Mouse (Mus musculus) CD4-positive, CD25-positive, alpha-beta regulatory T cell, adult 2 months (primary cell): Measurements from ENCODE around the gene Rnf135.
"Not testable (repeated sequence)": the region's sequence is repeated elsewhere in the genome, so short reads cannot be mapped to it uniquely, and the experiment has no call there.

Experiments used
- DNase-seq: peaks from one replicate; pipeline ENCODE4 v3.0.0-alpha.2; 2012; ENCODE audit warnings: low read depth, low spot score

The Rnf135 gene

DNA sequence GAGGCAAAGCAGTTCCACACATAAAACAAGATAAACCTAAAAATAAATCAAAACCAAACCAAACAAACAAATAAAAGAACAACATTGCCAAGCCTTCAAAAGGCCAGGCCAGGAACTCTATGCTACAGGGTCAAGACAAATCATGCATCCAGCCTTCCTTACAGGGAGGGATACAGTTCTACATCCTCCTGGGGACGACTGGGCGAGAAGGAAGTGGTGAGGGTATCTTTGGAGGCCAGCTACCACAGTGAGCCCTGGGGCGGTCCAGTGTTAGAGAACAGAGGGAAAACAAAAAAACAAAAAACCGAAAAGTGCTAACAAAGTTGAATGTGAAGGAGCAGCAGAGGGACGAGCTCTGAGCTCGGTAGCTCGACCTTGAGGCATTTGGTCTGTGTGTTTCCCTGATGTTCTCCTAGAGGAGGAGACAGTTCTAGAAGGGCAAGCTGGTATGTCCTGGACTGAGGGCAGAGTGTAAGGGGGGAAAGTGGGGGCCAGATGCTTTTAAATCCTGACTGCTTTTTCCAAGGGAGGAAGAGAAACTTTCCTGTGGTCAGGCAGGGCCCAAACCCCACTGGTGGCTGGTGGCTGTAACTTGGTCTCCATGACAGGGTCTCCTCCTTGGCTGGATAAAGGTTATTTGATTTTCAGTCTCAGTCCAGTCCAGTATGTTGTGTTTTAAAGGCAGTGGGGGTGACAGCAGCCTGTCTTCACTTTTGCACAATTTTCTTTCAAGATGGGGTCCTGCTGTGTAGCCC is 20.1 kb upstream of the Rnf135 start:
- DNase-seq: no peak

DNA sequence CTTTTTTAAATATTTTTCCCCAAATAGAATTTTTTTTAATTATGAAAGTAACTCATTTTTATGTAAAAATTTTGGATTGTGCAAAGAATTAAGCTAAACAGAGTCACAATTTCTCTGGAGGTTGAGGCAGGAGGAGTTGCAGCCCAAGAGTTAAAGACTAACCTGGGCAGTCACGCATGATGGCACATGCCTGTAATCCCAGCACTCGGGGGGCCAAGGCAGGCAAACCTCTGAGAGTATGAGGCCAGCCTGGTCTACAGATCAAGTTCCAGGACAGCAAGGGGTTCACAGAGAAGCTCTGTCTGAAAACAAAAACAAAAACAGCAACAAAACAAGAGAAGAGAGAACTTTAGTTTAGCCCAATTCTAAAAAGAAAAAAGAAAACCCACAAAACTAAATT is 19.4 kb upstream of the Rnf135 start:
- DNase-seq: no peak

DNA sequence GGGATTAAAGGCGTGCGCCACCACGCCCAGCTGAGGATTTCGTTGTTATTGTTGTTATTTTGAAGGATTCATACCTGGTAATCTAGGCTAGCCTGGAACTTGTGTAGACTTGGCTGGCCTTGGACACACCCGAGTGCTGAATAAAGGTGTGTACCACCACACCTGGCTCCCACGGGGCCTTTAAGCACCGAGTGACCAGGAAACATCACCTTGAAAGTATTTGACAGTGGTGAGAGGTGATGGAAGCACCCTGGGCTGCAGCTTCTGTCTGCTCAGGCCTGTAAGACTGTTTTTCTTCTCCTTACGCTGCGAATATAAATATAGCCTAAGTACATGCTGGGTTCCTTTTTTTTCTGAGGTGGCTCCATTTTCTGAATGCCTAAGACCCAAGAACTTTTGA is 15.5 kb upstream of the Rnf135 start:
- no peak for DNase-seq

DNA sequence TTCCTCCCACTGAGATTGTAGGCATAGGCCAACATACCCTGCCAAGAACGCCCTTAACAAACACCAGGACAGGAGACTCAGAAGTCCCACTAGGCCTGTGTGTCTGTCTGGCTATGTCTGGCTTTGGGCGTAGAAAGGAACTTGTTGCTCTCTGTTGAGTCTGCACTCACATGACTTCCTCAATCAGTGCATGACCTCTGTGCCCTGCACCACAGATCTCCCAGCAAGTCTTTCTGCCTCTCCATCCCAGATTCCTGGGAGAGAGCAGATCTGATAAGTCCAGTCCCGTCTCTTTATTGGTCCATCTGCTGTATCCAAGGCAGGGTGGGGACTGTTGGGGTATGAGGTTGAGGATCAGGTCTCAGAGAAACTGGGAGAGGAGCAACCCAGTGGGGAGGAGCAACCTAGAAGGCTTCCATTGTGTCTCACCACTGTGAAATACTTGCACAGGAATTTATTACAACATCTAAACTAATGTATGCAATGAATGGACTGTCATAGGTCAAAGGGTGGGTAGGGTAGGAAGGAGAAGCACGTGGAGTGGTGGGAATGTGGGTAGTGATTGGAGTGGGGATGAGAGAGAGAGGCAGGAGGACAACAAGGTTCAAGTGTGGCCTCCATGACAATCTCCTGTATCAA is 14.9 kb upstream of the Rnf135 start:
- no peak for DNase-seq

DNA sequence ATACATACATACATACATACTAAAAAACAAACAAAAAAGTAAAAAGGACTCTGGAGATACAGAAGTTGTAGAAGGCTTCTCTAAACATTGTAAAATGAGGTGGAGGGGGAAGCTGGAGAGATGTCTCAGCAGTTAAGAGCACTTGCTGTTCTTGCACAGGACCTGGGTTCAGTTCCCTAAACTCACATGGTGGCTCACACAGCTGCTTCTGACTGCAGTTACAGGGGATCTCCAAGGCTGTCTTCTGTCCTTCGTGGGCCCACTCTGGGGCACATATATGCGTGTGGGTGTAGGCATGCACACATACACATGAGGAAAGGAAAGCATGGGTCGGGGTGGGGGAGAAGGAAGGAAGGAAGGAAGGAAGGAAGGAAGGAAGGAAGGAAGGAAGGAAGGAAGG is 14.0 kb upstream of the Rnf135 start:
- DNase-seq: no peak

DNA sequence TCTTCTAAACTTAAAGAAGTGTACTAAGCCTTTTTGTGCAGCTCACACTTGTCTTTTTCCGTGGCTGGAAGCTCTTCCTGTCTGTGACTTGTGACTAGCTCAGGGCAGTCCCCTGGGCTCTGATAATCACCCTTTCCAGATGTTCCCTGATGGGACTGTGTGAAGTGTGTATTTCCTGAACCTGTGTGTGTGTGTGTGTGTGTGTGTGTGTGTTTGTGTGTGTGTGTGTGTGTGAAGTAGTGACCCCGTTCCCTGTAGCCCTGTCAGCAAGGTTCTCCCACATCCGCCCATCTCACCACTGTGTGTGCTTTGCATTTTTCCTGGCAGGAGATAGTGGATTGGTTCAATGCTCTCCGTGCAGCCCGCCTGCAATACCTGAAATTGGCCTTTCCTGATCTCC is 13.3 kb upstream of the Rnf135 start:
- no peak for DNase-seq

DNA sequence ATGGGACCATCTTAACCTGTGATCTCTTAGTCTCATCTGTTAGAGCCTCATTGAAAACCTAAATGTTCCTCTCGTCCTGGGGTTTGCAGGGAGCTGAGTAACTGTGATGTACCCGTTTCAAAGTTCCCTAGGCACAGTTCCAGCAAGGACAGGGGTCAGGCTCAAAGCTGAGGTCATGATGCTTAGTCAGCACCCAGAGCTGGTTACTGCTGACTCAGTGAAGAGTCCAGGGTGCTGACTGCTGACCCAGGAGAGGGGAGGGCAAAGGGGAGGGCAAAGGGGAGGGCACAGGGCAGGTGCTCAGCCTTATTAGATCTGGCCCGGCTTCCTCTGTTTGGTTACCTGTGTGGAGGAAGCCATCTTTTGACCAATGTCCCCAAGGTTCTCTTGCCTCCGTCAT is 11.8 kb upstream of the Rnf135 start:
- DNase-seq: no peak

DNA sequence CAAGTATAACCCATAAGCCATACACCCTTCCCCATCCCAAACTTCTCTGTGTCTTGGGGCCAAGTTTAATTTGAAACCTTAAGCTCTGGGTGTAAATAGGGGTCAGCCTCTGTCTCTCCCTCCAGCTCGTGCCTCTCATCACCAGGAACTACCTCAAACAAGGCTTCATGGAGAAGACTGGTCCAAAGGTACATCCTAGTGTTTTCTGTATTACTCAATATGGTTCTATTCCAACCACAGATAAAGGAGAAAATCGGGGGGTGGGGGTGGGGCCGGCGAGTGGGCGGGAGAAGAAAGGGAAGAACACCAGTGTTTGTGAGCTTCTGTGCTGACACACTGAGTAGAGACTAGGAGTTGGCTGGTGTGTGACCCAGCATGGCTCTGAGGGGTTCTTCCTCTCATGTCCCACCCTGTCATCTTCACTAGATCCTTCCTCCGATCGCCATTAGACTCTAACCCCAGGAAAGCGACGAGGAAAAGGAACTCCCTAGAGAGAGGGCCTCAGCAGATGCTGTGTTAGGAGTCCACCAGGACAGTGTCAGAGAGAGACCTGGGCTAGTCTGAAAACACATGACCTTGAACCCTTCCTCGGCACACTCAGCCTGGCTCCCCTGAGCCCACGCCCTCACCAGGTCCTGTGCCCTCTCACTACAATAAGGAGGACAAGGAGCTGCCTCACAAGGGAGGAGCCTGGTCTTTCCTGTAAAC is 9.5 kb upstream of the Rnf135 start:
- DNase-seq: no peak

DNA sequence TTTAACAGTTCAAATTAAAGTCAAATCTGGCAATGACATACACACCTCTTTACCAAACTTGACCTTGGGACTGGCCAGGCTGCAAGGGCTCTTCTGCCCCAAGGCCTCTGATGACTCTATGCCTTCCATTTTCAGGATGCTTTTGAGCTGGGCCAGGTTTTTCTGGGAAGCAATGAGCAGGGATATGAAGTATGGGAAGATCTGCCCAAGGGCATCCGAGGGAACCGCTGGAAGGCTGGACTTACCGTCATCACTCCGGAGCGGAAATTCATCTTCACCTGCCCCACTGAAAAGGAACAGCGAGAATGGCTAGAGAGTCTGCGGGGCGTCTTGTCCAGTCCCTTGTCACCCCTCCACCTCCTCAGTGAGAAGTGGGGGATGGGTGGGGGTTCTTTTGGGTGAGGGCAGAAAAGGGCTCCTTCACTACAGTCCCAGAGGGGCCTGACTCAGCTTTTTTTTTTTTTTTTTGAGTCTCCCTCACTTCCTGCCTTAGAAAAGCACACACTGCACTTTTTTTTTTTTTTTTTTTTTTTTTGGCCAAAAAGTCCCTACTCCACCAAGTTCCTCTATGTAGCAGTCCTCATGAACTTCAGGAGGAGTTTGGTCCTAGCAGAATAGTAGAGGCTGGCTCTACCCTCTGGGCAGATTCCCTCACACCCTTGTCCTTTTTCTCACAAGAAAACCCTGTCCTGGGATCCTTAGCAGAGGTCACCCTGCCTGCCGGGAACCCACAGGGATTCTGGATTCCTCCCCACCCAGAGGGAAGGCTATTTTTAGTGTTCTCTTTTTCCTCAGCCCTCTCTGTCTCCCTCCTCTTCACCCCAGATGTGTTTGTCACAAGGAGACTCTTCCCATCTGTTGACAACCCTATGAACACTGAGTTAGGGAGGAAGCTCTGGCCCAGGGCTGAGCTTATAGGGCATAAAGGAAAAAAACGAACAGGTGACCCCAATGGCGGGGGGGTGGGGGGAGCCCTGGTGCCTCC is 6.4 kb upstream of the Rnf135 start:
- no peak for DNase-seq

DNA sequence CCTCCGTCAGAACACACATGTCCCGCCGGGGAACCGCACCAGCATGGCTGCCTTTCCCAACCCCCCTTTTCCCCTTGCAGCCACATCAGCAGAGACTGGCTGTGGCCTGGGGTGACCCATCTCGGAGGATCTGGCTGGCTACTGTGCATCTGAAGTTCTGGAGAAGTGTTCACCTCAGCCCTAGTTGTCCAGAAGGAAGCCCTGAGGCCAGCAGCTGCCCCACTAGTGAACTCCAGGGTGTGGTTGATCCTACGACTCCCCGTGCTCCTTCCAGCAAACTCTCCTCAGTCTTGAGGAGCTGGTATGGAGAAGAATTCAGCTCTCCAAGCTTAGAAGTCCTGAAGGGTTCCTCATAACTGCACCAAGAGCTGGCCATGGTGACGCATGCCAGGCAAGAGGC is 5.3 kb upstream of the Rnf135 start:
- DNase-seq: no peak

DNA sequence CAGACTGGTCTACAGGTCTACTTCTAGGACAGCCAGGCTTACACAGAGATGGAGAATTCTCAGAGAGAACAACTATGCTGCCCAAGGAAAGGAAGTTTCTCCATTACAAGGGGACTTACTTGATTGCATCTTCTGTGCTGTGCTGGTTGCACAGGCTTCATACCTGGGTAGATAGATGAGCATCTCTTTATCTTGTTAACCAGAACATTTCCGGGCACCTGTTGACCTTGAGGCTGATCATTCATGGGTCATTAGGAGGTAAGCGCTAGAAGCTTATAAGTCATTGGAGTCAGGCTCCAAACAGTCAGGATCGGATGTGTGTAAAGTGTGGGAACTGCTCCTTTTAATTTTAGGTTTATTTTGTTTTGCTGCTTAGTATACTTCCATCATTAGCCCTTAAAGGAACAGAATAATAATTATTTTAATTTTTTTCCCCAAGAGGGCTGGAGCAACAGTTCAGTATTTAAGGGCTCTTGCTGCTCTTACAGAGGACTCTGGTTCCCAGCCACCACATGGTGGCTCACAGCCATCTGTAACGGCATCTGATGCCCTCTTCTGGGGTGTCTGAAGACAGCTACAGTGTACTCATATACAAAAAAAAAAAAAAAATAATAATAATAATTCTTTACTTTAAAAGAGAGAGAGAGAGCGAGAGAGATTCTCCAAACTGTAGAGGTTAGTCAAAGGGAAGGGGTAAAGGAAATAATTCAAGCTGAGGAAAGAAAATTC is 2.5 kb upstream of the Rnf135 start:
- DNase-seq: no peak

DNA sequence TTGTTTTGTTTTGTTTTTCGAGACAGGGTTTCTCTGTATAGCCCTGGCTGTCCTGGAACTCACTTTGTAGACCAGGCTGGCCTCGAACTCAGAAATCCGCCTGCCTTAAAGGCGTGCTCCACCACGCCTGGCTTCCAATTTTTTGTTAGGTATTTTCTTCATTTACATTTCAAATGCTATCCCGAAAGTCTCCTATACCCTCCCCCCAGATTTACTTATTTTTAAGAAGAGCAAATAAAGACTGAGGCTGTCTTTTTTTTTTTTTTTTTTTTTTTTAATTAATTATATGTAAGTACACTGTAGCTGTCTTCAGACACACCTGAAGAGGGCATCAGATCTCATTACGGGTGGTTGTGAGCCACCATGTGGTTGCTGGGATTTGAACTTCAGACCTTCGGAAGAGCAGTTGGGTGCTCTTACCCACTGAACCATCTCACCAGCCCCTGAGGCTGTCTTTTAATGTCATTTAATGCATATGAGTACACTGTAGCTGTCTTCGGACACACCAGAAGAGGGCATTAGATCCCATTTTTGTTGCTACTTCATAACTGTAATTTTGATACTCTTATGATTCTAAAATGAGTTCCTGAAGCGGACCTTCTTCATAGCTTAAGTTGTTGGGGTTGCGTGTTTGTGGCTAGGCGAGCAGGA is 472 bp upstream of the Rnf135 start:
- DNase-seq: not testable (repeated sequence)

DNA sequence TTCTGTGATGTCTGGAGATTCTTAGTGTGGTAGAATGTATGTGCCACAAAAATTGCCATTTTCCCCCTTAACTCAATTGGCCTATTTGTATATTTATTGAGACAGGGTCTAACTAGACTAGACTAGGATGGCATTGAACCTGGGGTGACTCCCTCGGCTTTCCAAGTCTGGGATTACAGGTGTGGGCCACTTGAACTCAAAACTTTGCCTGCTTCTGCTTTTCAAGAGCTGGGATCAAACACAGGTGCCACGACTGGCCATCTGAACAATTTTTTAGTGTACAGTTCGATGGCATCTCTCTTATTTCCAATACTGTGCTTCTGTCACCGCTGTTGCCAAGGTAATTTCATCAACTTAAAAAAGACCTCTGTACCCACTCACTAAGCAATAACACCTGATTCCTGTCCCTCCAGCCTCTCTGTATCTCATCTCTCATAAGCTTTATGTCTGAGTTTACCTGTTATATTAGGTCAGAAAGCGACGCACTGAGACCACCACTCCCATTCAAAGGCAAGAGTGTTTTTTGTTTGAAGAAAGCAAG is 950 bp downstream of the Rnf135 start:
- no peak for DNase-seq

DNA sequence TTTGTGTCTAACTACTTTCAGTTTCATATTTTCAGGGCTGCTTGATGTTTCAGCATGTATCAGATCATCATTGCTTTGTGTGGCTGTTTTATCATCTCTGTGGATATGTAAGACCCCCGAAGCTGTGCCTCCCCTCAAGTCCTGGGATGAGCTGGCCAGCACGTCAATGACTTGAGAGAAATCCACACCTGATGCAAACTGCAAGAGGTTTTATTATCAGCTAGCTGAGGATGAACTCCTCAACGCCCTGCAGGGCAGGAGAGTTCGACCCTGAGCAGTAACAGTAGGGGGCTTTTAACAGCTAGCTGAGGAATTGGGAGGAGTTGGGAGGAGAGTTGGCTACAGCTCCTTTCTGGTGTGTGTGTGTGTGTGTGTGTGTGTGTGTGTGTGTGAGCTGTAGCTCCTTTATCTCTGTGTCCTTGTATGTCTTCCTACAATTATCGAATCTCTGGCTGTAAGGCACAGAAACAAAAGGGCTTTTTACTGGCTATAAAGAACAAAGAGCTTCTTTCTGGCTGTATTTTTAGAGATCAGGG is 1.9 kb downstream of the Rnf135 start:
- not testable (repeated sequence) for DNase-seq

DNA sequence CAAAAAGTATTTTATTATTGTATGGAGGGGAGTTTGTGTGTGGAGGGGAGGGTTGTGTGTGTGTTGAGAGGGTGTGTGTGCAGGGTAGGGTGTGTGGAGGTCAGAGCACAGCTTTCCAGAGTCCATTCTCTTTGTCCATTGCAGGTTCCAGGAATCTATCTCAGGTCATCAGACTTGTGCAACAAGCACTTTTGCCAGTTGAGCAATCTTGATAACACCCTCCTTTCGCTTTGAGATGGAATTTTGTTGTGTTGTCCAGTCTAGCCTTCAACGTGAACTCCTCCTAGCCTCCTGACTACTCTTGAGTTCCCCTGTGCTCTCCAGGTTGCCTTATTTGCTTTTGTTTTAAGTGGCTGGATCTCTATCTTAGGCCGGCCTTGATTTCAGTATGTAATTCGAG is 6.6 kb downstream of the Rnf135 start:
- DNase-seq: no peak

DNA sequence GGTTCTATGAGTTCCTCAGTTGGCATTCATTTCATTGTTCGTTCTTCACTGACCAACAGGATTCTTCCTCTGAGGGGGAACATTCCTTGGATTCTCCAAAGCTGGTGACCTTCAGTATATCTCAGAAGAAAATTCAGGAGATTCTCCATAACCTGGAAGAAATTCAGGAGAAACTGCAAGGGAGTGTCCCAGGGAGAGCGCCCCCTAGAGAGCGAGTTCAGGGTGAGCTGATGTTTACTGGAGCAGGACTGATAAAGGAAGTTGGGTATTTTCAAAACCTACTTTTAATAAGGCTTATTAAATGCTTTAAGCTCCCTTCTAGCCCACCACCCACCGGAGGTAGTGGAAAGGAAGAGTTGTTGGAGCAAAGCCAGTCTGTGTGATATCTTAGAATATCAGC is 10.2 kb downstream of the Rnf135 start:
- no peak for DNase-seq

DNA sequence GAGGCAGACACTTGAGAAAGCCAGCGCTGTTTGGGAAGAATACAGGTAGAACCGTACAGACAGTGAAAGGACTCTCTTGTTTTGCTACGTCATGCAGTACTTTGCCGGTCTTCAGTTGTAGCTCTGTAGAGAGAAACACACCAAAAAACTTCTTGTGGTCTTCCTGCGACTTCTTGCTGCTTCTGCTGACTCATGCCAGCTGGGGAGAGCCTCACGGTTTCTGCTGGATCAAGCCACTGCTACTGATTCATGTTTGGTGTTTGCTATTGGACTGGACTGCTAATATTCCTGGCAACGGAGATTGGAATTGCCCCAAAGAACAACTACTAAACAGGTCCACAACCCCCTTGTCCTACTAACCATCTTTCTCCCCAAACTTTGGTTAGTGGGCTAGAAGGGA is 12.7 kb downstream of the Rnf135 start:
- DNase-seq: no peak

DNA sequence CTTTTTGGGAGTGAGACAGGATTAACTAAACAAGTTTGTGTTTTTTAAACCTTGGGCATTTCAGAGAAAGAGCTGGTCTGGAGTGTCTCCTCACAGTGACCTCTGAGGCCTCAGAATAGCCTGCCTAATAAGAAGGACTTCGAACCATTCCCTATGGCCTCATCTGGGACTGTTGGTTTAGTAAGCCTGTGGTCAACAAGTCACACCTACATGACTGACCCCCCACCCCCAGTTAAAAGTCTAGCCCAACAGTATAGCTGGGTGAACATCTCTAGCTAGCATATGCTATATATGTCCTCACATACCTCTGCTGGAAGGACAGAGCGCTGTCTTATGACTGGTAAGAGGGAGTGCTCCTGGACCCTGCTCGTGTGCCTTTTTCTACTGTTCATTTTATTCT is 15.7 kb downstream of the Rnf135 start:
- DNase-seq: no peak

DNA sequence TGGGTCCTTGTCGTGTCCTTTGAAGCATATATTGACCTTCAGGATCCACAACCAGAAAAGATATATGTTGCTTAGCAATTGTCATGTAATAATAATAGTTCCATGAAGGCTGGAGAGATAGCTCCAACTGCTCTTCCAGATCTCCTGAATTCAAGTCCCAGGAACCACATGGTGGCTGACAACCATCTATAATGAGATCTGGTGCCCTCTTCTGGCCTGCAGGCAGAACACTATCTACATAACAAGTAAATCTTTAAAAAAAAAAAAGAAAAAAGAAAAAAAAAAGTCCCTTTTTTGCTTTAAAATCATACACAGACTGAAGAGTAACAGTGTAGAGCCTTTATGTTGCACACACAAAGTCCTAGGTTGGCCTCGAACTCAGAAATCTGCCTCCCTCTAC is 16.1 kb downstream of the Rnf135 start:
- no peak for DNase-seq

DNA sequence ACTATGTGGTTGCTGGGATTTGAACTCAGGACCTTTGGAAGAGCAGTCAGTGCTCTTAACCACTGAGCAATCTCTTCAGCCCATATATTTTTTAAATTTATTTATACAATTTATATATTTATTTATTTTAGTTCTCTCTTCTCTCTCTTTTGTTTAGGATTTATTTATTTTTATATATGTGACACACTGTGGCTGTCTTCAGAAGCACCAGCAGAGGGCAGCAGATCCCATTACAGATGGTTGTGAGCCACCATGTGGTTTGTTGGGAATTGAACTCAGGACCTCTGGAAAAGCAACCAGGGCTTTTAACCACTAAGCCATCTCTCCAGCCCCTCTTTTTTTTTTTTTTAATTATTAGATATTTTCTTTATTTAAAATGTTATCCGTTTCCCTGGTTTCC is 16.7 kb downstream of the Rnf135 start:
- DNase-seq: peak; percentile 77
